Mouse (Mus musculus) brain, embryonic 14.5 days (tissue): ENCODE data around the gene Dlgap1.

Experiments used
- CTCF ChIP-seq: fragments of 200-500 bp; IDR thresholded peaks from 2 replicates; pipeline ENCODE4 v1.5.1; 2012; ENCODE audit warnings: inconsistent platforms, mild to moderate bottlenecking, moderate library complexity, borderline replicate concordance; ENCODE audit not compliant: insufficient read depth, insufficient read length; ENCODE audit errors: extremely low read depth
- POLR2A ChIP-seq: fragments of 200-500 bp; IDR thresholded peaks from 2 replicates; pipeline ENCODE4 v1.6.1; 2012; ENCODE audit warnings: mild to moderate bottlenecking, inconsistent platforms, borderline replicate concordance; ENCODE audit not compliant: poor library complexity, insufficient read depth, insufficient read length, severe bottlenecking; ENCODE audit errors: extremely low read depth

GRCm38 (mm10) chr17:70683561-70684167 lies 714.8 kb downstream of the Dlgap1 start:
- TF ChIP-seq CTCF (peak; percentile 97), POLR2A (no peak)
